Mouse (Mus musculus): ENCODE results near the gene Fbxw9. TPM values are rescaled to one million over a fixed set of nuclear protein-coding genes. Genes with fewer than 3 reads are reported as not detected.

Gene Fbxw9
- total RNA-seq (2021), result 18.0 and 18.4 TPM in 2 replicates
- long read RNA-seq, experiment 1, transcript Fbxw9-201 (10 exons, 1,907 nt), result major isoform, 25 of 31 reads
- long read RNA-seq, experiment 1, partial matches to known transcripts, result 1 of 31 reads
- long read RNA-seq, experiment 1, other reads (novel, unspliced or antisense), result 1 of 31 reads
- long read RNA-seq, experiment 2, transcript Fbxw9-201 (10 exons, 1,907 nt), result major isoform, 7 of 15 reads
- long read RNA-seq, experiment 2, partial matches to known transcripts, result 4 of 15 reads
- long read RNA-seq, experiment 2, other reads (novel, unspliced or antisense), result 1 of 15 reads

DNA sequence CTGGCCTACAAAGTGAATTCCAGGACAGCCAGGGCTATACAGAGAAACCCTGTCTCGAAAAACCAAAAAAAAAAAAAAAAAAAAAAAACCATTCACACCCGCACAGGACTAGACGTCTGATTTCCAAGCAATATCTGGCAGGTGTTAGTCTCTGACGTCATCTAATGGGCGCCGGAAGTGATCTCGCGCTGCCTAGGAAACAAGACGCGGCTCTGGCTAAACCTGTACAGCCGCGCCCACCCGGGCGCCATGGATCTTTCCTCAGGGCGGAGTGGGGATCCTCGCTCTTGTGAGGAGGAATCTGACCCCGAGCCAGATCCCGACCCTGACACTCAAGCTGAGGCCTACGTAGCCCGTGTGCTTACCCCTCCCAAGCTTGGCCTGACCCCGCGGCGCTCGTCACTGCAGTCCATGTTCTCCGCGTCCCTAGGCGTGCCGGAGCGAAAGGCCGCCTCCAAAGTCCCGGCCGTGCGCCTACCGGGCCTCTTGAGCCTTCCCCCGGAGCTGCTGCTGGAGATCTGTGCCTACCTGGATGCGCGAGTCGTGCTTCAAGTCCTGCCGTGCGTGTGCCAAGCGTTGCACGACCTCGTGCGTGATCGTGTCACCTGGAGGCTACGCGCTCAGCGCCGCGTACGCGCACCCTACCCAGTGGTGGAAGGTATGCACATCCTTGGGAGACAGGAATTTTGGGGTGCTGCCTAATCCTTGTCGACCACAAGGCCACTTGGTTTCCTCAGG lies at the start of gene Fbxw9:
Gene Fbxw9 (plus strand): TSS at position 177 of the 738 bp plus-strand sequence.
- peak; percentile 93 for DNase-seq

- DNase-seq, result no peak
Measured at GRCm38 (mm10) chr8:85011242-85011641, 48.6 kb upstream of the Fbxw9 start.

DNA sequence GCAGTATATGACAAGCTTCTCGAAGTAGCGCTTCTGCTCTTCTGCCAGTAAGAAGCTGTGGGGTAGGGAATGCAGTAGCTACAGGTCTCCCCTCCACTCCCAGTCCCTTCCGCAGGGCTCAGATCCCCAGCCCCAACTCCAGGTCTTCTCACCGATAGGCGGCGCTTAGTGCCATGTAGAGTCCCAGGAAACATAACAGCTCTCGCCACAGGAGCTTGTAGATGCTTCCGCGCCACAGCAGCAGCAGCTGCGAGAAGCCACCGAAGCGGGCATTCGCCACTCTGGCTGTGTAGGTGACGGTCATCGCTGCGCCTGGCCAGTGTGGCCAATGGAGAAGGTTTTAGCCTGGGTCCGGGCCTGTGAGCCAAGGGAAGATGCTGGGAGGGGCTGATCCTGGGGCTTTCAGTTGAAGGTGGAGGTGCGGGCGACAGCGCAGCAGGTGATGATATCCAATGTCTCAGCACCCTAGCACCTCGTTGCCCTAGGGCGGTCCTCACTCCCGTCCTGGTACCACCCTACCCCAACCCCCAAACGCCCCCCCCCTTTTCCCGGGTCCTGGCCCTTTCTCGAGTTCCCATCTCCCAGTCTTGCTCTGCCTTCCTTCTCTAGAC lies 46.5 kb upstream of the Fbxw9 start:
- peak; percentile 83 for DNase-seq

GRCm38 (mm10) chr8:85014431-85014830 lies 45.4 kb upstream of the Fbxw9 start, which contains the start of gene Best2:
Gene Best2, minus strand, starts transcription at chr8:85014531.
- DNase-seq, result no peak

GRCm38 (mm10) chr8:85016724-85017123 lies 43.1 kb upstream of the Fbxw9 start:
- DNase-seq, result no peak

- no peak for DNase-seq
Measured at GRCm38 (mm10) chr8:85017209-85017608, 42.6 kb upstream of the Fbxw9 start.

GRCm38 (mm10) chr8:85021514-85022055 lies 38.3 kb upstream of the Fbxw9 start:
- DNase-seq, result no peak

- no peak for DNase-seq
Measured at GRCm38 (mm10) chr8:85023846-85024245, 36.0 kb upstream of the Fbxw9 start.

DNA sequence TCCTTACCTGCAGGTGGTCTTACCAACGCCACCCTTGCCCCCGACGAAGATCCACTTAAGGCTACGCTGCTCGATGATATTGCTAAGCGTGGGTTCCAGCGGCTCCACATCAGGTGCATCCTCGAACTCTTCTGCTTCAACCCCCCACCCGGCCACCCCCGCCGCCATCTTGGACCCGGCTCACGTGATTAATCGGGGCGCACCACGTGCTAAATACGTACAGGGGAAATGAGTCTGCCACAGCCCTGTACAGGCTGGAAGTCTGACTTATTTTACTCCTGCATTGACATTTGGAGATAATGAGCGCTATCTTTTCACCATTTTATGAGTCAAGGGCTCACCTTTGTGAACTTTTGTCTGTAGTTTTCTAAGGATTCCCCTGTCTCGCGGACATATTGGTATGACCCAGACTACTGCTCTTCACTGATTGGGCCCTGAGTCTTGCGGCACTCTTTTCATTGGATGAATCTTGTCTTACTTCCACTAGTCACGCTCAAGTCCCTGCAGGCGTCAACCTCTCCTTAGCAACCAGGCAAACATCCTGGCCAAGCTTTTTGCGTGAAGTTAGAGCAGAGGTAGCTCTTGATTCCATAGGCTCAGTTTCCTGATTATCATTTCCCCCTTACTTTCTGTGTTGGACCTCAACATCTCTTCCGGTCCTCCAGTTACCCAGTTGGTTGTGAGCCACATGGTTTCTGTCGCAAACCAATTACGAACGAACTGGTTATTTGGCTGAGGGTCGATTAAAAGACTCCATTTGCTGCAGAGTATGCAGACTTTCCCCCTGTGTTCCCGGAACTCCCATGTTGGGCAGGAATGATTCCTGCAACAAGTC lies 34.5 kb upstream of the Fbxw9 start, which contains the start of gene Asna1:
Gene Asna1 (minus strand): TSS at position 184 of the 835 bp plus-strand sequence.
- DNase-seq, result peak; percentile 90

GRCm38 (mm10) chr8:85026670-85027515 lies 33.0 kb upstream of the Fbxw9 start, which contains the start of gene Trir:
Gene Trir, plus strand, starts transcription at chr8:85026823.
- peak; percentile 98 for DNase-seq

DNA sequence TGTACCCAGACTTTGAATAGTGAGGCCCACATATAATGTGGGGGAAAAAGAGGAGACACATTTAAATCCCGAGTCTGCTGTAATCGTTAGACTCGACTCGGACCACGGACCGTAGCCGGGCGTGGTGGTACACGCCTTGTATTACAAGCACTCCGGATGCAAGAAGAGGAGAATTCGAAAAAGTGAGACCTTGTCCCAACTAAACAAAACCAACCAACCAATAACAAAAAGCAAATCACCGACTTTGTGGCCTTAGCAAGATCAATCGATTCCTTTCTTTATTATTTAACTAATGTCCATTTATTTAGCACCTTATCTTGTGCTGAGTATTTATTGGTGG lies 32.4 kb upstream of the Fbxw9 start:
- DNase-seq, result no peak

GRCm38 (mm10) chr8:85027922-85028321 lies 31.9 kb upstream of the Fbxw9 start:
- no peak for DNase-seq

GRCm38 (mm10) chr8:85029271-85029670 lies 30.6 kb upstream of the Fbxw9 start:
- no peak for DNase-seq

- peak; percentile 42 for DNase-seq
Measured at GRCm38 (mm10) chr8:85032622-85033311, 27.1 kb upstream of the Fbxw9 start.

DNA sequence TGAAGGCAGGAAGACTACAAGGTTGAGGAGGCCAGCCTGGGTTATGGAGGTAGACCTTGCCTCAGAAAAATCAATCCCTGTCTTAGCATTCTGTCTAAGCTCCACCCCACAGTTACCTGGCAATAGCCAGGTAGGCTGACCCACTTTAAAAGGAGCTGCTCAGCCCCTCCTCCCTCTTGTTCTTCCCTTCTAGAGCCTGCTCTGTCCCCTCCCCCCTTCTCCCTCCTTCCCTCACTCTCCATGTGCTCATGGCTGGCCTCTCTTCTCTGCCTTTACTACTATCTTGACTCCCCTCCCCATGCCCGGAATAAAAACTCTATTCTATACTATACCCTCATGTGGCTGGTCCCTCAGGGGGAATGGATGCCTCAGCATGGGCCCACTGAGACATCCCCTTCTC lies 26.0 kb upstream of the Fbxw9 start:
- DNase-seq, result no peak

- DNase-seq, result peak; percentile 90
Measured at GRCm38 (mm10) chr8:85034764-85035163, 25.1 kb upstream of the Fbxw9 start.

DNA sequence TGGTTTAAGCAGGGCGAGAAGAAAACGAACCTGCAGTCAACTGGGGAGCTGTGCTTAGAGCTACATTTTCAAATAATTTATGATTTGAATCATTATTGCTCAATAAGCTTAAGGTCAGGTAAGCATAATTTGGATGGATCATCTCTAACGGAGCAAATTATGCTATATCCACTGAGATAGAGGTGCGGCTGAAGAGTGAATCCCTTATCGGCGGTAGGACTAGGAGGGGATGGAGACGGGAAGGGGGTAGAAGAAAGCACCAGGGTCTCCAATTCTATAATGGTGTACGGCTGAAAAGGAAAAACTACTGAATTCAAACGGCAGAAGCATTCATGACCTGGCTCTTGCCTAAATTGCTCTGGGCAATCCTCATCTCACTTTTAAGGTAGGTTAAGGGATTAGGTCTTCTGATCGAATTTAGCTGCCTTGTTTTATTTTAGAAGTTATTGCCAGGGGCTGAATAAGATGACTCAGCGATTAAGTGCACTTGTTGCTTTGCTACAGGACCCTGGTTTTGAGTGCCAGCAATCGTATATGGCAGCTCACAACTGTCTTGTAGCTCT lies 24.6 kb upstream of the Fbxw9 start:
- DNase-seq, result no peak

- DNase-seq, result peak; percentile 45
Measured at GRCm38 (mm10) chr8:85035728-85036310, 24.0 kb upstream of the Fbxw9 start.

DNA sequence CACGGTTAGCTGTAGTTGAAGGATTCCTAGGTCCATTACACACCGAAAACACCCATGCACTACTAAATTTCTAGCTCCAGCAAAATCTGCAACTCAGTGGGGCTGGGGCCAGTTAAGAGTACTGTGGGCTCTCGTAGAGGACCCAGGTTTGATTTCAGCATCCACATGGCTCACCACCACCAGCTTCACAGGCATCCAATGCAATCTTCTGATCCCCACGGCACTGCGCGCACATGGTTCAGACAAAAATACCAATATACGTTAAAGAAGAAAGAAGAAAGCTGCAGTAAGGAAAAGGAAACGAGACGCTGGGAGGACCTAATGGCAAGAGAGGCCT lies 23.5 kb upstream of the Fbxw9 start:
- no peak for DNase-seq

All from adrenal gland, postnatal 14 days (tissue).